Mouse (Mus musculus): ENCODE data around the gene 2610044O15Rik8. TPM values are rescaled to one million over a fixed set of nuclear protein-coding genes. Genes with fewer than 3 reads are reported as not detected.
"Not testable (repeated sequence)": the region's sequence is repeated elsewhere in the genome, so short reads cannot be mapped to it uniquely, and the experiment has no call there.

2610044O15Rik8 gene
- 10 to 100 TPM; 21.9 to 24.9 TPM for total RNA-seq (2021)

DNA sequence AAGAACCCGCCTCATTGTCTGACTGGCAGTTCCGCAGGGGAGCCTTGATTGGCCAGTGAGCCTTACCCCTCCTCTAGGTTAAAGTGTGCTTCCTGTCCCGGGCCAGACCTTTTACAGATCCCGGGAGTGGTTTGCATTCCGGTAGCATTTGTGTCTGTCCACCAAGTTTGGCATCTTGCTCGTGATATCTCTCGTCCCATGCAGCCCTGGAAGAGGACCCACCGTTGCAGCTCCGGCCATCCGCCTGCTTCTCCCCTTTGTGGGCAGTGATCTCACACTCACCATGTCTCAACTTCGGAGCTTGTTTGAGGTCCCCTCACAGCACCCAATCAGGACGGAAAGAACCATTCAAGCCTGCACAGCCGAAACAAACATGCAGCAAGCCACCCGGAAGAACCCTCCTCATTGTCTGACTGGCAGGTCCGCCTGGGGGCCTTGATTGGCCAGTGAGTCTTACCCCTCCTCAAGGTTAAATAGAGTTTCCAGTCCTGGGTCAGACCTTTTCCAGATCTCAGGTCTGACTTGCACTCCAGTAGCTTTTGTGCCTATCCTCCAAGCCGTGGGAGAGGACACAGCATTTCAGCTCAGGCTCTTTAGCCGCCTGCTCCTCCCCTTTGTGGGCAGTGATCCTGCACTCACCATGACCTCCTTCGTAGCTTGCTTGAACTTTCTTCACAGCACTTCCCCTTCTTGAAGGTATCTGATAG lies at the start of gene 2610044O15Rik8:
Gene 2610044O15Rik8 (minus strand): TSS at position 380 of the 707 bp plus-strand sequence.
- intact Hi-C loops (cut with DNase I) = no loop called here
- peak; percentile 90 for DNase-seq (ENCODE audit: low spot score in 2 of 2)

- intact Hi-C loops (cut with DNase I) = no loop called here
Measured at GRCm38 (mm10) chr8:129265918-129266317, 31.7 kb upstream of the 2610044O15Rik8 start.

DNA sequence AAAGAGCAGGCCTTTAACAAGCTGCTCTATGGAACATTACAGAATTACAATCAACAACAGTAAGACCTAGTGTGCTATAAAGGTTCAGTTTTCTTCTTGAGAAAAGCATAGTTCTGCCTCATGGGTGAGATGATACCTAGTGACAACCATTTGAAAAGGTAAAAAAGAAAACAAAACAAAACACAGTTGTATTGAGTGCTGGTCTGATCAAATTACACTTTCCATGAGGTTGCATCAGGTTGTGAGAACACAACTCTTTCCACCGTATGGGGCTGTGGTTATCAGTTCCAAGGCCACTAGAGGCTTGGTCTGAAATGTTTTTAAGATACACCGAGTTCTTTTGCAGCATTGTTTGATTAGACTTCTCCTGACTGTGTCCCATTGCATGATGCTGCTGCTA lies 30.1 kb upstream of the 2610044O15Rik8 start:
- no peak for DNase-seq (ENCODE audit: low spot score in 2 of 2)
- intact Hi-C loops (cut with DNase I) = no loop called here

More at GRCm38 (mm10) chr8:129265918-129266317, 31.7 kb upstream of the 2610044O15Rik8 start:
- no peak for DNase-seq (ENCODE audit: low spot score in 2 of 2)

DNA sequence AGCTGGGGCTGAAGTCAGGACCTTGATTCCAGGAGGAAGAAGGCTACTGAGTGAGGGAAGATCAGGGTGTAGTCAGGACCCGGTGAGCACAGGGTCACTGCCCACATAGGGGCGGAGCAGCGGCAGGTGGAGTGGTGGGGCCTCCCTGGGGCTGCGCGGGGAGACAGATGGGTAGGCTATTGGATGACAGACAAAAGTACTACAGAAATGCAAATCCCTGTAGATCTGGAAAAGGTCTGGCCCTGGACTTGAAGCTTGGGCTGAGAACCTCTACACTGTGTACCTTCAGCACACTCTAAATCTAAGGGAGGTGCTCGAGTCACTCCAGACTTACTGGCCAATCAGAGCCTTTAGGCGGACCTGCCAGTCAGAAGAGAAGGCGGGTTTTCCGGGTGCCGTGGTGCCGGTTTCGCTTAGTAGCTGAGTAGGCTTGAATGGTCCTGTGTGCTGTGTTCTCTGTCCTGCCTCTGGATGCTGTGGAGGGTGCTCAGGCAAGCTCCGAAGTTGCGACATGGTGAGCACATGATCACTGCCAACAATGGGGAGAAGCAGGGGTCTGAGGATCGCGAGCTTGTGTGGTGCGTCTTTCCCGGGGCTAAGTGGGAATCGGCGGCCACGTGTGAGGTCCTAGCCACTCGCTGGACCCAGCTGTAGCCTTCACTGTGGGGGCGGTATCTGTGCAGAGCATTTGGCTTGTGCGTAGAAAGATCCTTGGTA lies 29.2 kb upstream of the 2610044O15Rik8 start:
- intact Hi-C loops (cut with DNase I) = not testable (repeated sequence)
- peak; percentile 82 to 86 for DNase-seq (ENCODE audit: low spot score in 2 of 2)

- DNase-seq (ENCODE audit: low spot score in 2 of 2) = no peak
- intact Hi-C loops (cut with DNase I) = no loop called here
Measured at GRCm38 (mm10) chr8:129233664-129234026, 561 bp downstream of the 2610044O15Rik8 start.

Other genes with a start within 250 kb of the 2610044O15Rik8 start
- not detected for gene Ccdc7a, start 168.9 kb downstream of the 2610044O15Rik8 start, total RNA-seq (2021)
- not detected for gene Ccdc7b, start 167.3 kb downstream of the 2610044O15Rik8 start, total RNA-seq (2021)
- gene Gm10999, start 102.7 kb downstream of the 2610044O15Rik8 start, total RNA-seq (2021) = not detected

Data from left cerebral cortex, postnatal 36 days (tissue).